Mouse (Mus musculus) adrenal gland, postnatal 25 days (tissue): Measurements from ENCODE around the gene Tacc2. TPM values are rescaled to one million over a fixed set of nuclear protein-coding genes. Genes with fewer than 3 reads are reported as not detected.
"Not testable (repeated sequence)": the region's sequence is repeated elsewhere in the genome, so short reads cannot be mapped to it uniquely, and the experiment has no call there.

ENCODE experiments used
- DNase-seq: peaks from one replicate; pipeline ENCODE4 v3.0.0; 2021; ENCODE audit warnings: mixed read lengths
- long read RNA-seq: library from polyadenylated mRNA; stranded (forward); transcript quantifications from one replicate; pipeline ENCODE4 v2.0.0, GENCODE M21; 2021
- total RNA-seq: library from RNA; stranded (reverse); gene quantifications from 2 replicates; pipeline ENCODE4 v1.2.3, GENCODE M21; 2021

Tacc2 gene
- total RNA-seq: 40.0 and 46.6 TPM in 2 replicates
- long read RNA-seq, partial matches to known transcripts: 1 of 7 reads
- long read RNA-seq, other reads (novel, unspliced or antisense): 5 of 7 reads

- no peak for DNase-seq
Observed at GRCm38 (mm10) chr7:130577388-130578003, at the start of gene Tacc2. Gene Tacc2 (plus strand): TSS chr7:130577438.

GRCm38 (mm10) chr7:130531138-130531537 is 46.1 kb upstream of the Tacc2 start:
- DNase-seq: not testable (repeated sequence)

DNA sequence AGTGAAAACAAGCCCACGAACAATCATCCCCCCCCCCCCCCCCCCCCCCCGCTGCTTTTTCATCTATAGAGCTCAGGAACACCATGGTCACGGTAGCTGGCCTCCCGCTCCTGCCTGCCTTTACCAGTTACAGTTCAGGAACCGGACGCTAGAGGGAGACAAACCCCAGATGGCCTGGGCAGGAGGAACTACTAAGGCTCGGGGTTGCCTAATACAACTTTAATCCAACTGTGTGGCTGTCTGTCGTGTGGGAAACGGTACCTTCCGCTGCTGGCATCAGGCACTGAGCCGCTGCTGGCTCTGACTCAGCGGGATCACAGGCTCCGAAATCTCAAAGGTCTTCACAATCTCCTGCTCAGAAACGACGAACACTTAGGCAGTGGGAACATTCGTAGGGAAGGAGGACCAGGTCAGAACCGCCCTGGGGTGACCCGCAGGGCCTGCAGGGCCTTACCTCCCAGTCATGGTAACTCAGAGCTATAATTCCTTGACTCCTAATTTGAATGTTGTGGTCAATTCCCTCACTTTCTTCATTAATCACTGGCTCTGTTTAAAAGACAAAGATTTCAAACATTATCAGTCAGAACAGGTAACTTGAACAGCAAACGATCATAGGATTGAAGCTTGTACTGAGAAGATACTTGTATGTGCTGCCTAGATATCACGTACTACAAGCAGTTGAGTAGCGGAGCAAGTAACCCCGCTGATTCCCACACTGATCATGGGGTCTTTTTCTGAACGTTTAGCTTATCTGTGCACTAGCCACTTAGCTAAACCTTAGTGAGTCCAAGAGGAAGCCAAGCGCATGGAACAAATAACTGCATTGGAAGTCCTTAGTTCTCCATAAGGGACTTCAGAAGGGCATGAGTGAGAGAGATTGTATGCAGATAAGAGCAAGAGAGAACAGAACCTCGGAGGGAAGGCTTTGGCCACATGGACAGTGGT is 43.6 kb upstream of the Tacc2 start:
- peak; percentile 90 for DNase-seq

GRCm38 (mm10) chr7:130535174-130535573 is 42.1 kb upstream of the Tacc2 start:
- DNase-seq: no peak

DNA sequence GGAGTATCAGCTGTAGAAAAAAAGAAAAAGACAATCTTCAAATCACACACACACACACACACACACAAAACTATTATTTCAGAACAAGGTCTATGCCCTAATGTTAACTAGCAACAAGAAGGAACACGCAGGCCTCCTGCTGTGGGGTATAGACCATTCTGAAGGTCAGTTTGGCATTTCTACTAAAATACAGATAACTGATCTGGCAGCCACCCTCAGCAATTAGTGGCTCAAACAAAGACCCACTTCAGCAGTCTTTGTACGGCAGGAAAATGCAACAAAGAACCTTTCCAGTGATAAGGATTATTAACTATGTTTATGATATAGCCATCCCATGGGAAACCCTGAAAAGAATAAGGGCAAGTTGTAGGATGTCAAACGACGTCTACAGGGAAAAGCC is 40.2 kb upstream of the Tacc2 start:
- no peak for DNase-seq

- DNase-seq: no peak
Observed at GRCm38 (mm10) chr7:130540176-130540575, 37.1 kb upstream of the Tacc2 start.

DNA sequence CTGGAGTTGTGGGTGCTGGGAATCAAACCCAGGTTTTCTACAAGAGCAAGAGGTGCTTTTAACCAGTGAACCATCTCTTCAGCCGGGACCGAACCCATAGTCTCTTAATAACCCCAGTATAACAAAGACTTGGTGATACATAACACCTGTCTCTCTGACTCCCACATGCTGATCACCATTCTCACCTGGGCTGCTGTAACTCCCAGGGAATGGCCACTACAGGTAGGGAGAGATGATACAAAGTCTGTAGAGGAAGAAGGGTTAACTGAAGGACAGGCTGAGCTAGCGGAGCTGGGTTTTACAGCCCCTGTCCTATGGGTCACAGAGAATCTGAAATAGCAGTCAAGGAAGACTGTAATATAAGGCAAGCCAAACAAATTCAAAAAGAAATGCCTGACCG is 34.1 kb upstream of the Tacc2 start:
- no peak for DNase-seq

DNA sequence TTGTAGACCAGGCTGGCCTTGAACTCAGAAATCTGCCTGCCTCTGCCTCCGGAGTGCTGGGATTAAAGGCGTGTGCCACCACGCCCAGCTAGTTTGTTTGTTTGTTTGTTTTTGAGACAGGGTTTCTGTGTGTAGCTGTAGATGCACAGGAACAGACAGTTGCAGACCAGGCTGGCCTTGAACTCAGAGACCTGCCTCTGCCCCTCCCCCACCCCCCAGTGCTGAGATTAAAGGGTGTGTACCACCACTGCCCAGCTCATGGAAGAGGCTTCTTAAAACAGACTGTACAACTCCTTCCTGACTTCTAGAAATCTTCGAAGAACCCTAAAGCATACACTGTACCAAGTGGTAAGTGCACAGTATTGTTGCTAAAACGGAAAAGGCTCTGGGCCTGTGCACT is 31.8 kb upstream of the Tacc2 start:
- DNase-seq: no peak

GRCm38 (mm10) chr7:130545893-130546292 is 31.3 kb upstream of the Tacc2 start:
- DNase-seq: no peak

- DNase-seq: no peak
Observed at GRCm38 (mm10) chr7:130546421-130546790, 30.8 kb upstream of the Tacc2 start.

DNA sequence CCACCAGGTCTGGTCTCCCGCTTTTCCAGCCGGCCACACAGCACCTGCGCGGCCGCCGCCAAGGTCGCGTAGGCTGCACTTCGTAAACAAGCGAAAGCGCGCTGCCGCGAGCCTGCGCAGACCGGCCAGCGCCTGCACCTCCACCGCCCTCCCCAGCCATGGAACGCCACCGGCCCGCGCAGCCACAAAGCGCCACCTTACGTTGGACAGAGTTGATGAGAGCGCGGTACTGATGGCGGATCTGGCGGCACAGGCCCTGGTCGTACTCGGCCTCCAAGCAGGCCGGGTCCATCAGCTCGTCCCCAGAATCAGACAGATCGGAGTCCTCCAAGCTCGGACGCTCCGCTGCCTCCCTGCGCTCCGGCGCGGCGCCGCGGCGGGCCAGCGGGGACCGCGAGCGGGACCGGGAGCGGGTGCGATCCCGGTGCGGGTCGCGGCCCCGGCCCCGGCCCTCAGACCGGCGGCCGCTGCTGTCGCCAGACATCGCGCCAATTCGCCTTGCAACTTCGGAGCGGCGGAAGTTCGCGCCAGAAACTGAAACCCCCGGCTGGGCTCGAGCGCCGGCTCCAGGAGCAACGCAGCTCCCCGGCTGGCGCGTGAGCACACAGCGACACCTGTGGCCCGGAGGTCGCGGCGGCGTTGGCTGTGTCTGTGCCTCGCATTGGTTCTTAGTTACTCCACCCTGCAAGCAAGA is 30.3 kb upstream of the Tacc2 start:
- DNase-seq: peak; percentile 94

DNA sequence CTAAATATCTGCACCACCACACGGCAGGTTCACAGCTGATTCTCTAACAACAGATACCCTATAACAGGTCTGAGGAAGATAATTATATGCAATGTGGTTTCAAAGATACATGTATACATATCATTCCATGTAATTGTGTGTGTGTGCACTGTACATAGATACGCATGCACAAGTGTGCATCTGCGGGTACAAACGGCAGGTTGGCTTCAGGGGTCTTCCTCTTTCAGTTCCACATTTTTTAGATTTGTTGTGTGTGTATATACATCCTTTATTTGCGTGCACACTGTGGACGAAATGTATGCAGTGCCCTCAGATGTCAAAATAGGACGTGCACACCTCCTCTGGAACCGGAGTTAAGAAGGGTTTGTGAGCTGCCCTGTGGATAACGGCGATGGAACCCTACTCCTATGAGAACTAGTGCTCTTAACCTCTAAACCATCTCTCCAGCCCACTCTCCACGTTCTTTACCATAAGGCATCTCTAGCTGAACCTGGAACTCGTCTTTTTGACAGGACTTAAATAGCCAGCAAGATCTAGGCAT is 29.5 kb upstream of the Tacc2 start:
- DNase-seq: no peak

- no peak for DNase-seq
Observed at GRCm38 (mm10) chr7:130552780-130553179, 24.5 kb upstream of the Tacc2 start.

DNA sequence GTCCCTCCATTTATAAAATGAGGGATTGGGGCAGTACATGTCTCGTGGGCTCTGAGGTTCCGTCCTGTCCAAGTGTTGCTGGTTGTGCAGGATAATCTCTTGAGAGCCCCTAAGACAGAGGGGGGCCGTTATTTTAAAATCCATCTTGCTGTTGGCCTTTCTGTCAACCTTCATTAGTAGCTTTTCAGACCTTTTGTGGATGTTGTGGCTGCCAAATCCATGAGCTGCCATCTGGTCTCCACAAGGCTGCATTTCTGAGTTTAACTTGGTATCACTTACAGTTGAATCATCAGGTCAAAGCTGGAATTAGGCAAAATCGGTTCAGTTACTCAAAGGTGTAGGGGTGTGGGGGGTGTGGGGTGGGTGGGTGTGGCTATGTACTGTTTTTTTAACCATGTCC is 23.9 kb upstream of the Tacc2 start:
- DNase-seq: no peak

GRCm38 (mm10) chr7:130555597-130555996 is 21.6 kb upstream of the Tacc2 start:
- no peak for DNase-seq

GRCm38 (mm10) chr7:130558592-130558991 is 18.6 kb upstream of the Tacc2 start:
- DNase-seq: no peak

- DNase-seq: no peak
Observed at GRCm38 (mm10) chr7:130560933-130561332, 16.3 kb upstream of the Tacc2 start.

GRCm38 (mm10) chr7:130563276-130563675 is 14.0 kb upstream of the Tacc2 start:
- no peak for DNase-seq

DNA sequence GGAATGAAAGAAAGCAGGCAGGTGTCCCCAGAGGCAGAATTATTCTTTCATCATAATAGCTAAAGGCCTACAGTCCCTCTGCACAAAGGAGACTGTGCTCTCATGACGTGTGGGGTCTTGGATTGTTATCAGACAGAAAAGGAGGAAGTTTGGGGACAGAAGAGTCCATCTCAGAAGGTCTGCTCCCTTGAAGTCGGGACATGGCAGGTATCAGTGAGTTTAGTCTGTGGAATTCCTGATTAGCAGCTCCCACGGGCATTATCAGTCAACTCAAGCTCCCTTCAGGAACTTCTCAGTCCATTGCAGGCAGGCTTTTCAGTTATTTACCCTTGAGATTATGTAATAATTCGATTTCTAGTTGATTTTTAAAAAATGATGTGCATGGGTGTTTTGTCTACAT is 13.4 kb upstream of the Tacc2 start:
- no peak for DNase-seq

DNA sequence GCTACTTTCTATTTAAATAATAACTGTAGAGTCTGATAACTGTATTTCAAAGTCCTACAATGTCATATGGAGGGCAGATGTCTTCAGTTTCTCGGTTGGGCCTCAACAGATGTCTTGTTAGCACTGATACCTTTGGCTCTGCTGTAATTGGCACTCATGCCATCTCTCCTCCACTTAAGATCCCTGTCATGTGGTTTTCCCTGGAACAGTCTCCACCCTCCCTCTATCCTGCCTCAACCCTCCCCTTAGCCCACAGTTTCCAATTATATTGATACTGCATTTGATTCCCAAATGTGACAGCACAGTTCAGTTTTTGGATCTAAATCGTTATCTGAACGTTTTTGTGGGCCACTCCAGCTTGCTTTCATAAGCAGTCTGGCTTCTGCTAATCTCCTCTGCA is 12.6 kb upstream of the Tacc2 start:
- no peak for DNase-seq

DNA sequence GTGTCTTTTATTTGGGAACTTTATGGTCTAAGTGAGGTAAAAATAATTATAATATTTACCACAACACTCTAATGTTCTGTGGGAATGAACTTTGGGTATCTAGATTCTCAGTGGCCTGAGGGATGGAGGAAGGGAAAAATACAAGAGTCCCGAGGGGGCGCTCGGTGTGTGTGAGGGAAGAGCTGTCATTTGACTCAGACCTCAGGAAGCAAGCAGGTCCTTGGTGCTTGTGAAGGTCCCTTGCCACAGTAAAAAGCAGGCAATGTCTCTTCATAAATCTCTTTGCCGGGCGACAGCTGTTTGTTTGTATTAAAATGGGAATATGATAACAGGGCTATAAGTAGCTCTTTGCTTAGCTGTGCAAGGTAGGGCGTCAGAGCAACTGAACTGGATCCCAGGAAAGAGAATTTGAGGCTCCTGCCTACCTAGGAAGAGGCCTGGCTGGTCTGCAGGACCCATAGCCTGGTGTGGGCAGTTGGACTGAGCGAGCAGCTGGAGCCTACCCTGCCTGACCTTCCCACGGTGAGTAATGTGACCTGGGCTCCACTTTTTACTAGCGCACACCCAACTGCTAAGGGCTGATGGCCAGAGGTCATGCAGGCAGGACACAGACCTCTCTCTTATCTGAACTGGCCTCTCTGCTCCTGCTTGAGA is 8.3 kb upstream of the Tacc2 start:
- DNase-seq: peak; percentile 26

DNA sequence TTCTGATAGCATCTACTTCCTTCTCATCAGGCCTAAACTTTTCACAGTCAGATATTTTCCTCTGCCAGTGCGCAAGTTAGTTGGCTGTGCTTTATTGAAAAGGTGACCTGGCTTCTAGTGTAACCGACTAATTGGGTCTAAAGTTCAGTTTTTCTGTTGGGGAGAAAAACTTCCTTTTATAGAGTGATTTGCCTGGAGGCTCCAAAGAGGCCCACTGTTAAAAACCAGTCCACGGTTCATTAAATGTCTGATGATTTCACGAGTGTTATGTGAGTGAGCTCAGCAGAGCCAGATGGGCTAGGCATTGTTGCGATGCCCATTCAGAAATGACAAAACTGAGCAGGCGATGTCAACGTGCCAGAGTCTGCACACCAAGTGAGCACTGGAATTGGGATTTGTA is 6.8 kb upstream of the Tacc2 start:
- DNase-seq: no peak
